Mouse (Mus musculus) retina, postnatal 7 days (tissue): ENCODE data around the gene Topors.

Experiments
- DNase-seq: peaks from one replicate; pipeline ENCODE4 v3.0.0-alpha.2; 2012; ENCODE audit warnings: low read depth, low spot score

Topors gene

GRCm38 (mm10) chr4:40250984-40251383 is 18.7 kb downstream of the Topors start:
- DNase-seq: no peak

- no peak for DNase-seq
Measured at GRCm38 (mm10) chr4:40244035-40244434, 25.6 kb downstream of the Topors start.

- no peak for DNase-seq
Measured at GRCm38 (mm10) chr4:40243006-40243405, 26.6 kb downstream of the Topors start.

- DNase-seq: no peak
Measured at GRCm38 (mm10) chr4:40241928-40242327, 27.7 kb downstream of the Topors start.

- DNase-seq: no peak
Measured at GRCm38 (mm10) chr4:40240272-40240744, 29.3 kb downstream of the Topors start.

GRCm38 (mm10) chr4:40239409-40240271 is 30.0 kb downstream of the Topors start, which contains the start of gene Ddx58:
TSS of gene Ddx58 (minus strand) at chr4:40239828.
- no peak for DNase-seq

GRCm38 (mm10) chr4:40238483-40239408 is 30.9 kb downstream of the Topors start:
- DNase-seq: no peak

GRCm38 (mm10) chr4:40236829-40237228 is 32.8 kb downstream of the Topors start:
- no peak for DNase-seq

- no peak for DNase-seq
Measured at GRCm38 (mm10) chr4:40234256-40234655, 35.4 kb downstream of the Topors start.

- DNase-seq: no peak
Measured at GRCm38 (mm10) chr4:40233062-40233664, 36.5 kb downstream of the Topors start.

GRCm38 (mm10) chr4:40229723-40230122 is 39.9 kb downstream of the Topors start:
- DNase-seq: no peak

GRCm38 (mm10) chr4:40227886-40228285 is 41.8 kb downstream of the Topors start:
- DNase-seq: no peak

- DNase-seq: no peak
Measured at GRCm38 (mm10) chr4:40227131-40227530, 42.5 kb downstream of the Topors start.

GRCm38 (mm10) chr4:40226095-40226494 is 43.6 kb downstream of the Topors start:
- DNase-seq: no peak

- DNase-seq: no peak
Measured at GRCm38 (mm10) chr4:40221876-40222585, 47.6 kb downstream of the Topors start.

- no peak for DNase-seq
Measured at GRCm38 (mm10) chr4:40221004-40221760, 48.5 kb downstream of the Topors start.

GRCm38 (mm10) chr4:40220437-40220836 is 49.2 kb downstream of the Topors start:
- no peak for DNase-seq

GRCm38 (mm10) chr4:40218382-40218781 is 51.3 kb downstream of the Topors start:
- DNase-seq: peak; percentile 33

- DNase-seq: no peak
Measured at GRCm38 (mm10) chr4:40217910-40218309, 51.7 kb downstream of the Topors start.

GRCm38 (mm10) chr4:40212177-40212576 is 57.5 kb downstream of the Topors start:
- no peak for DNase-seq
